In the genomic region with DNA sequence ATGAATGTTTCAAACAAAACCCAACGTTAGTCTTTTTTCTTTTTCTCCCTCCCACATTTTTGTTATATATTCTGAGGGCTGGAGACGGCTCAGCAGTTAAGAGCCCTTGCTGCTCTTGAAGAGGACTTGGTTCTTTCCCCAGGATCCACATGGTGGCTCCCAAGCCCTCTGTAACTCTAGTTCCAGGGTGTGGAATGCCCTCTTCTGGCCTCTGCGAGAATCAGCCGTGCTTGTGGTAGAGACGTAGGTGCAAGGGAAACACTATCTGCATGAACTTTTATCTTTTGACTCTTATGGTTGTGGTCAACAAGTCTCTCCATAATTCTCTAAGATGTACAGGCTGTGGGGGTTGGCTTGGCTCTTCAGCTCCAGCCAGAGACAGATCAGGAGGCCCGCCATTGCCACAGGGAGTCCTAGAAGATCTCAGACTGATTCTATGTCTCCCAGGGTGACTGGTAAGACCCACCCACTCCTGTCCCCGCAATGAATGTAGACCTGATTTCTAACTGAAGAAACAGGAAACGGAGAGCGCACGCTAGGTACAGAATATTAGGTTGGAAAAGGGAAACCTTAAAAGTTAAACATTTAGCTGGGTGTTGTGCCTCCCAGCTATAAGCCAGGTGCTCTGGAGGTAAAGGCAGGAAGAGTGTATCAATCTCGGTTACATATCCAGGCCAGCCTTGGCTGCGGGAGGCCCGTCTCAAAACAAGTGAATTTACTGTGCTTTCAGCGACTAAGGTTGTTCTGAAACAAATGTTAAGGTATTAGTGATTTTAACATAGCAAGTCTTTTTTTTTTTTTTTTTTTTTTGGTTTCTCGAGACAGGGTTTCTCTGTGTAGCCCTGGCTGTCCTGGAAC, we compare ENCODE assay signal across 8 mouse cellular contexts.
DNase-seq lines count a peak whose midpoint lies in the region; ATAC-seq lines count a peak whose summit lies in the region.

No protein-coding gene starts in this region.

- peak; percentile 19 to 47 for DNase-seq in cerebellum, postnatal 25 days
- DNase-seq in cerebellum, adult 9-11 months: no peak
- peak; percentile 89 for DNase-seq in 416B (ENCODE audit: low read depth)
- DNase-seq in adipocyte (ENCODE audit: low spot score): peak; percentile 98
- peak; percentile 79 for DNase-seq in kidney, postnatal 14 days
- DNase-seq in lung, postnatal 4 days: peak; percentile 75 to 78
- peak; percentile 51 to 61 for DNase-seq in thymus, adult 18-20 months

- ATAC-seq in frontal cortex, adult (ENCODE audit: low TSS enrichment): peak; percentile 96
